In the genomic region with DNA sequence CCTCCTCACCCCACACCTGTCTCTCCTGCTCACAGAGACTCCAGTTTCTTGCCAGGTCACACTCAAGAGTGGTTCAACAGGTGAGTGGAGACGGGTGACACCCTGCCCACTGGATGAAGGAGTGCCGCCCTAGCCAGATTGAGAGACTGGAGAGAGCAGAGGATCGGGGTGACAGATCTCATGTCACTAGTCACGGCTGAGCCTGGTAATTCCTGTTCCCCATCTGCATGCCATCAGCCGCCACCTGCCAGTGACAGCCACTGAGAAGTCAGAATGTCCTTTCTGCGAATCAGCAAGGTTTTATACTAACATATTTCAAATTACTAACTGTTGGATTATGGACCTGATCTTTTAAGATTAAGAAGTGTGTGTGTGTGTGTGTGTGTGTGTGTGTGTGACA, we compare ENCODE assay signal across 19 mouse cellular contexts. TPM values are rescaled to one million over a fixed set of nuclear protein-coding genes. Genes with fewer than 3 reads are reported as not detected.
DNase-seq lines count a peak whose midpoint lies in the region; ATAC-seq and TF ChIP-seq lines count a peak whose summit lies in the region.
"Had no signal": no experiment of that assay in that cellular context is flagged by ENCODE, and none has a peak within 500 bp of the region (broad histone marks: within the 10 kb centered on the region; RNA-seq: fewer than 3 reads in every experiment).

No protein-coding gene starts in this region.

- H3K4me3 ChIP-seq in heart, embryonic 13.5 days: no peak overlapping the region
- no peak overlapping the region for H3K4me3 ChIP-seq in heart, adult 2 months
- no peak overlapping the region for H3K4me3 ChIP-seq in midbrain, embryonic 10.5 days
- H3K4me3 ChIP-seq in midbrain, embryonic 13.5 days (replicated peaks): no peak overlapping the region
- H3K4me3 ChIP-seq in stomach, embryonic 16.5 days (replicated peaks; ENCODE audit: low read length): no peak overlapping the region
- H3K4me3 ChIP-seq: embryonic facial prominence, embryonic 13.5 days; forebrain, embryonic 12.5 days; hindbrain, embryonic 12.5 days had no signal

- no peak for TF ChIP-seq POLR2A in heart, adult 2 months (IDR thresholded peaks at IDR 0.05; ENCODE audit: insufficient read depth, low read depth, low read length)

- no peak overlapping the region for H3K4me2 ChIP-seq in heart, embryonic 13.5 days
- no peak overlapping the region for H3K4me2 ChIP-seq in midbrain, embryonic 13.5 days (replicated peaks)
- no peak overlapping the region for H3K4me2 ChIP-seq in stomach, embryonic 16.5 days (ENCODE audit: low read depth, low read length)
- H3K4me2 ChIP-seq: embryonic facial prominence, embryonic 13.5 days; forebrain, embryonic 12.5 days; hindbrain, embryonic 12.5 days had no signal

- H3K4me1 ChIP-seq in heart, embryonic 13.5 days: peaks cover 10% of the 10 kb centered on the region
- H3K4me1 ChIP-seq in heart, adult 2 months (ENCODE audit: control insufficient read depth, insufficient read depth, low read length): no peaks in the 10 kb centered on the region
- H3K4me1 ChIP-seq in midbrain, embryonic 10.5 days: peaks cover 48% of the 10 kb centered on the region
- 0 out of 2 replicates have a peak, but pooled peaks cover 7% of the 10 kb centered on the region for H3K4me1 ChIP-seq in midbrain, embryonic 13.5 days (replicated peaks)
- H3K4me1 ChIP-seq in stomach, embryonic 16.5 days (ENCODE audit: control insufficient read depth, insufficient read depth, low read length): no peaks in the 10 kb centered on the region; the same call in 1 of the 2 replicates

- H3K9me3 ChIP-seq in heart, embryonic 13.5 days: no peaks in the 10 kb centered on the region
- H3K9me3 ChIP-seq in midbrain, embryonic 10.5 days (replicated peaks): no peaks in the 10 kb centered on the region
- no peaks in the 10 kb centered on the region for H3K9me3 ChIP-seq in midbrain, embryonic 13.5 days
- H3K9me3 ChIP-seq in stomach, embryonic 16.5 days (replicated peaks; ENCODE audit: control insufficient read depth, low read length): no peaks in the 10 kb centered on the region
- H3K9me3 ChIP-seq: embryonic facial prominence, embryonic 13.5 days; forebrain, embryonic 12.5 days; hindbrain, embryonic 12.5 days had no signal

- 36% methylated on average over 6 of the region's 6 CpGs for WGBS in heart, embryonic 13.5 days
- WGBS in heart, adult 2 months: 65% methylated on average over 6 of the region's 6 CpGs
- WGBS in midbrain, embryonic 10.5 days: 78% methylated on average over 6 of the region's 6 CpGs
- 83% methylated on average over 6 of the region's 6 CpGs for WGBS in midbrain, embryonic 13.5 days
- WGBS in stomach, embryonic 16.5 days: 60% methylated on average over 6 of the region's 6 CpGs

- H3K79me2 ChIP-seq in heart, adult 2 months (replicated peaks; ENCODE audit: control insufficient read depth, insufficient read depth, low read length): no peaks in the 10 kb centered on the region

- peaks cover 13% of the 10 kb centered on the region; the same call in 1 of the 2 replicates for H3K27me3 ChIP-seq in heart, embryonic 13.5 days (replicated peaks)
- no peaks in the 10 kb centered on the region for H3K27me3 ChIP-seq in heart, adult 2 months (ENCODE audit: control insufficient read depth, insufficient read depth, low read length)
- H3K27me3 ChIP-seq in midbrain, embryonic 10.5 days (ENCODE audit: low read depth, poor library complexity, severe bottlenecking): peaks cover 15% of the 10 kb centered on the region
- H3K27me3 ChIP-seq in midbrain, embryonic 13.5 days: no peaks in the 10 kb centered on the region
- no peaks in the 10 kb centered on the region for H3K27me3 ChIP-seq in stomach, embryonic 16.5 days (ENCODE audit: control insufficient read depth, insufficient read depth, low read length)
- H3K27me3 ChIP-seq: embryonic facial prominence, embryonic 13.5 days; hindbrain, embryonic 12.5 days had no signal

- H3K27ac ChIP-seq in heart, embryonic 13.5 days (replicated peaks): peak overlapping the region; percentile 1; the same call in 1 of the 2 replicates
- no peak overlapping the region for H3K27ac ChIP-seq in heart, adult 2 months
- H3K27ac ChIP-seq in midbrain, embryonic 10.5 days (replicated peaks): peak overlapping the region; percentile 49; the same call in 1 of the 2 replicates
- no peak overlapping the region for H3K27ac ChIP-seq in midbrain, embryonic 13.5 days
- H3K27ac ChIP-seq in stomach, embryonic 16.5 days (ENCODE audit: low read length): peak overlapping the region; percentile 37; the same call in 1 of the 2 replicates
- H3K27ac ChIP-seq: embryonic facial prominence, embryonic 13.5 days; forebrain, embryonic 12.5 days; hindbrain, embryonic 12.5 days had no signal

- no peak for TF ChIP-seq CTCF in heart, adult 2 months (IDR thresholded peaks at IDR 0.05)

- intact Hi-C loops in heart, adult 2 months (cut with DNase I): no loop called here

- H3K36me3 ChIP-seq in heart, embryonic 13.5 days: no peaks in the 10 kb centered on the region
- H3K36me3 ChIP-seq in heart, adult 2 months (ENCODE audit: control insufficient read depth, insufficient read depth, low read length): no peaks in the 10 kb centered on the region
- H3K36me3 ChIP-seq in midbrain, embryonic 10.5 days: no peaks in the 10 kb centered on the region
- H3K36me3 ChIP-seq in midbrain, embryonic 13.5 days: no peaks in the 10 kb centered on the region
- H3K36me3 ChIP-seq in stomach, embryonic 16.5 days (ENCODE audit: control insufficient read depth, insufficient read depth, low read length): no peaks in the 10 kb centered on the region
- H3K36me3 ChIP-seq: embryonic facial prominence, embryonic 13.5 days; forebrain, embryonic 12.5 days; hindbrain, embryonic 12.5 days had no signal

- no peak for DNase-seq in heart, adult 2 months
- no peak for DNase-seq in midbrain, embryonic 10.5 days (ENCODE audit: low spot score)
- DNase-seq in retina, embryonic 14.5 days (ENCODE audit: low spot score): no peak
- DNase-seq: adrenal gland, adult 2 months; adrenal gland, postnatal 25 days; cerebellum, adult 18-20 months; cerebellum, adult 9-11 months; cerebellum, postnatal 36 days; gastrocnemius, postnatal 10 days; heart, postnatal 36 days had no signal

- ATAC-seq in heart, embryonic 13.5 days (ENCODE audit: extremely low read depth, insufficient number of reproducible peaks, low FRiP score, low TSS enrichment): no peak
- ATAC-seq in midbrain, embryonic 13.5 days: no peak
- ATAC-seq in stomach, embryonic 16.5 days (ENCODE audit: insufficient read depth, low FRiP score): peak; percentile 56; the same call in 1 of the 2 replicates
- ATAC-seq: forebrain, embryonic 16.5 days; hindbrain, embryonic 16.5 days had no signal

- no peak for TF ChIP-seq EP300 in heart, adult 2 months (IDR thresholded peaks at IDR 0.05; ENCODE audit: insufficient read depth, low read depth, low read length)

- no peak overlapping the region for H3K9ac ChIP-seq in heart, embryonic 13.5 days
- no peak overlapping the region for H3K9ac ChIP-seq in heart, adult 2 months (ENCODE audit: low read depth, low read length)
- H3K9ac ChIP-seq in midbrain, embryonic 13.5 days (replicated peaks): no peak overlapping the region
- no peak overlapping the region for H3K9ac ChIP-seq in stomach, embryonic 16.5 days (ENCODE audit: low read length)
- H3K9ac ChIP-seq: embryonic facial prominence, embryonic 13.5 days; forebrain, embryonic 12.5 days; hindbrain, embryonic 12.5 days had no signal

RNA-seq across cellular contexts. Expression of gene Atp2c2, which starts 9.2 kb away (rescaled TPM):
- polyA plus RNA-seq in heart, embryonic 13.5 days (2015; fragmentation: Nextera tagmentation; extraction: Ambion mirVana): 0.20 and 0.29 TPM in 2 replicates
- under 1 TPM in 1 of 2 experiments, not detected in 1; 0.07 TPM for total RNA-seq in heart, adult 2 months (2021)
- 0.59 TPM in 1 of 2 replicates, not detected in the other for polyA plus RNA-seq in heart, adult 2 months (2012; rRNA removed)
- 1.2 and 1.6 TPM in 2 replicates for polyA plus RNA-seq in midbrain, embryonic 10.5 days (2016; fragmentation: Nextera tagmentation; extraction: Ambion mirVana)
- not detected in 2 replicates for polyA plus RNA-seq in midbrain, embryonic 13.5 days (2015; fragmentation: Nextera tagmentation; extraction: Ambion mirVana)
- polyA plus RNA-seq in stomach, embryonic 16.5 days (2015; fragmentation: Nextera tagmentation; extraction: Ambion mirVana): 10.8 and 15.9 TPM in 2 replicates
- total RNA-seq: gastrocnemius, postnatal 10 days; gastrocnemius, postnatal 4 days; heart, postnatal 36 days had no signal
- polyA plus RNA-seq: adrenal gland, adult 2 months had no signal

RNA-seq across cellular contexts. Expression of gene Wfdc1, which starts 24.4 kb away (rescaled TPM):
- 3.6 and 4.4 TPM in 2 replicates for polyA plus RNA-seq in heart, embryonic 13.5 days (2015; fragmentation: Nextera tagmentation; extraction: Ambion mirVana)
- 10 to 100 TPM; 27.9 to 33.2 TPM for total RNA-seq in heart, adult 2 months (2021)
- polyA plus RNA-seq in heart, adult 2 months (2012; rRNA removed): 39.0 and 41.4 TPM in 2 replicates
- polyA plus RNA-seq in midbrain, embryonic 10.5 days (2016; fragmentation: Nextera tagmentation; extraction: Ambion mirVana): 20.5 and 32.9 TPM in 2 replicates
- polyA plus RNA-seq in midbrain, embryonic 13.5 days (2015; fragmentation: Nextera tagmentation; extraction: Ambion mirVana): 2.0 and 2.1 TPM in 2 replicates
- polyA plus RNA-seq in stomach, embryonic 16.5 days (2015; fragmentation: Nextera tagmentation; extraction: Ambion mirVana): 33.9 and 38.6 TPM in 2 replicates

RNA-seq across cellular contexts. Expression of gene Kcng4, which starts 55.1 kb away (rescaled TPM):
- not detected in 2 replicates for polyA plus RNA-seq in heart, embryonic 13.5 days (2015; fragmentation: Nextera tagmentation; extraction: Ambion mirVana)
- total RNA-seq in heart, adult 2 months (2021): under 1 TPM; 0.05 to 0.23 TPM
- 0.33 and 0.41 TPM in 2 replicates for polyA plus RNA-seq in heart, adult 2 months (2012; rRNA removed)
- 0.19 and 0.52 TPM in 2 replicates for polyA plus RNA-seq in midbrain, embryonic 10.5 days (2016; fragmentation: Nextera tagmentation; extraction: Ambion mirVana)
- 0.08 and 0.47 TPM in 2 replicates for polyA plus RNA-seq in midbrain, embryonic 13.5 days (2015; fragmentation: Nextera tagmentation; extraction: Ambion mirVana)
- 0.10 and 0.18 TPM in 2 replicates for polyA plus RNA-seq in stomach, embryonic 16.5 days (2015; fragmentation: Nextera tagmentation; extraction: Ambion mirVana)
- polyA plus RNA-seq: forebrain, embryonic 16.5 days; hindbrain, embryonic 12.5 days had no signal

Comparison
In these comparisons a context has a peak if more than half of its experiments do, and no peak if none do; other contexts are left out.
1. H3K27ac ChIP-seq: peak in heart, embryonic 13.5 days (single experiment), midbrain, embryonic 10.5 days (single experiment) and stomach, embryonic 16.5 days (single experiment); none in heart, adult 2 months (single experiment) and midbrain, embryonic 13.5 days (single experiment).